Mouse (Mus musculus): ENCODE results near the gene Pi4k2a. TPM values are rescaled to one million over a fixed set of nuclear protein-coding genes. Genes with fewer than 3 reads are reported as not detected.

Gene Pi4k2a
- polyA plus RNA-seq, 2 experiments: 29.9 to 34.4 TPM

GRCm38 (mm10) chr19:42118596-42118995, 28.3 kb downstream of the Pi4k2a start:
- DNase-seq (ENCODE audit: low spot score) (no peak), ATAC-seq (ENCODE audit: low FRiP score, low read depth) (no peak)
- no peak overlapping the region for H3K9ac ChIP-seq (ENCODE audit: low read depth, low read length, severe bottlenecking)
- H3K9me3 ChIP-seq (ENCODE audit: control insufficient read depth, low read length): no peaks in the 10 kb centered on the region
- no peaks in the 10 kb centered on the region for H3K4me1 ChIP-seq (ENCODE audit: control insufficient read depth, insufficient read depth, low read length)
- H3K27ac ChIP-seq (replicated peaks; ENCODE audit: low read depth, low read length): no peak overlapping the region
- no peak overlapping the region for H3K4me3 ChIP-seq (replicated peaks; ENCODE audit: low read length)
- H3K4me2 ChIP-seq (replicated peaks; ENCODE audit: low read depth, low read length, severe bottlenecking): no peak overlapping the region
- no peak for TF ChIP-seq POLR2A (IDR thresholded peaks at IDR 0.05; ENCODE audit: borderline replicate concordance, extremely low read depth, insufficient read depth, insufficient read length)
- 85% methylated on average over 5 of the region's 5 CpGs for WGBS
- no peaks in the 10 kb centered on the region for H3K27me3 ChIP-seq (ENCODE audit: control insufficient read depth, insufficient read depth, low read length)
- H3K36me3 ChIP-seq (ENCODE audit: control insufficient read depth, insufficient read depth, low read length): peaks cover 92% of the 10 kb centered on the region

GRCm38 (mm10) chr19:42120451-42120850, 30.2 kb downstream of the Pi4k2a start:
- ATAC-seq (ENCODE audit: low FRiP score, low read depth): no peak
- Histone ChIP-seq H3K9me3 (ENCODE audit: control insufficient read depth, low read length) (no peaks in the 10 kb centered on the region), H3K4me3 (replicated peaks; ENCODE audit: low read length) (no peak overlapping the region), H3K36me3 (ENCODE audit: control insufficient read depth, insufficient read depth, low read length) (peaks cover 95% of the 10 kb centered on the region), H3K27me3 (ENCODE audit: control insufficient read depth, insufficient read depth, low read length) (no peaks in the 10 kb centered on the region), H3K9ac (ENCODE audit: low read depth, low read length, severe bottlenecking) (no peak overlapping the region), H3K27ac (replicated peaks; ENCODE audit: low read depth, low read length) (no peak overlapping the region), H3K4me1 (ENCODE audit: control insufficient read depth, insufficient read depth, low read length) (no peaks in the 10 kb centered on the region), H3K4me2 (replicated peaks; ENCODE audit: low read depth, low read length, severe bottlenecking) (no peak overlapping the region)
- TF ChIP-seq POLR2A (IDR thresholded peaks at IDR 0.05; ENCODE audit: borderline replicate concordance, extremely low read depth, insufficient read depth, insufficient read length): no peak
- no peak for DNase-seq (ENCODE audit: low spot score)
- 86% methylated on average over 8 of the region's 8 CpGs for WGBS

GRCm38 (mm10) chr19:42124684-42125083, 34.4 kb downstream of the Pi4k2a start:
- no peak overlapping the region for H3K4me2 ChIP-seq (replicated peaks; ENCODE audit: low read depth, low read length, severe bottlenecking)
- no peak overlapping the region for H3K27ac ChIP-seq (replicated peaks; ENCODE audit: low read depth, low read length)
- H3K9ac ChIP-seq (ENCODE audit: low read depth, low read length, severe bottlenecking): no peak overlapping the region
- H3K4me3 ChIP-seq (replicated peaks; ENCODE audit: low read length): no peak overlapping the region
- no peaks in the 10 kb centered on the region for H3K27me3 ChIP-seq (ENCODE audit: control insufficient read depth, insufficient read depth, low read length)
- peaks cover 58% of the 10 kb centered on the region for H3K36me3 ChIP-seq (ENCODE audit: control insufficient read depth, insufficient read depth, low read length)
- H3K4me1 ChIP-seq (ENCODE audit: control insufficient read depth, insufficient read depth, low read length): peaks cover 9% of the 10 kb centered on the region
- ATAC-seq (ENCODE audit: low FRiP score, low read depth) (no peak), DNase-seq (ENCODE audit: low spot score) (no peak)
- H3K9me3 ChIP-seq (ENCODE audit: control insufficient read depth, low read length): no peaks in the 10 kb centered on the region
- no peak for TF ChIP-seq POLR2A (IDR thresholded peaks at IDR 0.05; ENCODE audit: borderline replicate concordance, extremely low read depth, insufficient read depth, insufficient read length)
- 81% methylated on average over 13 of the region's 13 CpGs for WGBS

GRCm38 (mm10) chr19:42125501-42126218, 35.4 kb downstream of the Pi4k2a start:
- no peak for TF ChIP-seq POLR2A (IDR thresholded peaks at IDR 0.05; ENCODE audit: borderline replicate concordance, extremely low read depth, insufficient read depth, insufficient read length)
- H3K4me3 ChIP-seq (replicated peaks; ENCODE audit: low read length): no peak overlapping the region
- peaks cover 14% of the 10 kb centered on the region for H3K4me1 ChIP-seq (ENCODE audit: control insufficient read depth, insufficient read depth, low read length)
- WGBS: 88% methylated on average over 11 of the region's 11 CpGs
- DNase-seq (ENCODE audit: low spot score) (no peak), ATAC-seq (ENCODE audit: low FRiP score, low read depth) (no peak)
- peaks cover 49% of the 10 kb centered on the region for H3K36me3 ChIP-seq (ENCODE audit: control insufficient read depth, insufficient read depth, low read length)
- no peak overlapping the region for H3K4me2 ChIP-seq (replicated peaks; ENCODE audit: low read depth, low read length, severe bottlenecking)
- no peak overlapping the region for H3K9ac ChIP-seq (ENCODE audit: low read depth, low read length, severe bottlenecking)
- H3K27ac ChIP-seq (replicated peaks; ENCODE audit: low read depth, low read length): no peak overlapping the region
- H3K27me3 ChIP-seq (ENCODE audit: control insufficient read depth, insufficient read depth, low read length): no peaks in the 10 kb centered on the region
- H3K9me3 ChIP-seq (ENCODE audit: control insufficient read depth, low read length): no peaks in the 10 kb centered on the region

- H3K27ac ChIP-seq (replicated peaks; ENCODE audit: low read depth, low read length): no peak overlapping the region
- no peak overlapping the region for H3K4me2 ChIP-seq (replicated peaks; ENCODE audit: low read depth, low read length, severe bottlenecking)
- peaks cover 14% of the 10 kb centered on the region for H3K4me1 ChIP-seq (ENCODE audit: control insufficient read depth, insufficient read depth, low read length)
- DNase-seq (ENCODE audit: low spot score): no peak
- H3K9me3 ChIP-seq (ENCODE audit: control insufficient read depth, low read length): no peaks in the 10 kb centered on the region
- no peak for ATAC-seq (ENCODE audit: low FRiP score, low read depth)
- TF ChIP-seq POLR2A (IDR thresholded peaks at IDR 0.05; ENCODE audit: borderline replicate concordance, extremely low read depth, insufficient read depth, insufficient read length): no peak
- peaks cover 43% of the 10 kb centered on the region for H3K36me3 ChIP-seq (ENCODE audit: control insufficient read depth, insufficient read depth, low read length)
- H3K4me3 ChIP-seq (replicated peaks; ENCODE audit: low read length): no peak overlapping the region
- no peak overlapping the region for H3K9ac ChIP-seq (ENCODE audit: low read depth, low read length, severe bottlenecking)
- no peaks in the 10 kb centered on the region for H3K27me3 ChIP-seq (ENCODE audit: control insufficient read depth, insufficient read depth, low read length)
- WGBS: 94% methylated on average over 6 of the region's 6 CpGs
Measured at GRCm38 (mm10) chr19:42126219-42126605, 35.9 kb downstream of the Pi4k2a start.
